Mouse (Mus musculus) CH12.LX (cell line): ENCODE measurements around the gene Srrm4.

Experiments used
- CHD1 ChIP-seq: IDR thresholded peaks from 2 replicates; pipeline ENCODE4 v1.6.1; 2012; ENCODE audit warnings: low read depth, low read length, improper control_type of control experiment, inconsistent platforms
- CHD2 ChIP-seq: IDR thresholded peaks from 2 replicates; pipeline ENCODE4 v1.6.1; 2011; ENCODE audit warnings: low read length, improper control_type of control experiment
- CTCF ChIP-seq, 2 experiments: IDR thresholded peaks in 1 of 2; conservative IDR thresholded peaks in 1 of 2; 2 replicates each; pipeline ENCODE4 v1.5.1; 2011 to 2012; ENCODE audit warnings: low read depth in 2 of 2, low read length in 2 of 2, improper control_type of control experiment in 1 of 2, inconsistent platforms in 1 of 2, mild to moderate bottlenecking in 1 of 2, moderate library complexity in 1 of 2
- JUND ChIP-seq: conservative IDR thresholded peaks from 2 replicates; pipeline ENCODE4 v1.6.1; 2011; ENCODE audit warnings: low read depth, low read length, improper control_type of control experiment
- MAFK ChIP-seq: IDR thresholded peaks from 2 replicates; pipeline ENCODE4 v1.6.1; 2011; ENCODE audit warnings: low read length, improper control_type of control experiment; ENCODE audit not compliant: insufficient replicate concordance
- MAX ChIP-seq: IDR thresholded peaks from 2 replicates; pipeline ENCODE4 v1.6.1; 2011; ENCODE audit warnings: low read length, improper control_type of control experiment
- MAZ ChIP-seq: IDR thresholded peaks from 2 replicates; pipeline ENCODE4 v1.6.1; 2012; ENCODE audit warnings: low read depth, mild to moderate bottlenecking, inconsistent platforms, low read length, improper control_type of control experiment, moderate library complexity
- MEF2A ChIP-seq: IDR thresholded peaks from 2 replicates; pipeline ENCODE4 v1.6.1; 2014; ENCODE audit warnings: low read depth, mild to moderate bottlenecking, inconsistent platforms, low read length, improper control_type of control experiment, borderline replicate concordance
- MXI1 ChIP-seq: IDR thresholded peaks from 2 replicates; pipeline ENCODE4 v1.6.1; 2011; ENCODE audit warnings: mild to moderate bottlenecking, low read depth, low read length, improper control_type of control experiment
- POLR2A ChIP-seq: IDR thresholded peaks from 2 replicates; pipeline ENCODE4 v1.6.1; 2011; ENCODE audit warnings: low read depth, mild to moderate bottlenecking, improper control_type of control experiment, low read length
- ZC3H11A ChIP-seq: IDR thresholded peaks from 2 replicates; pipeline ENCODE4 v1.6.1; 2012; ENCODE audit warnings: low read depth, mild to moderate bottlenecking, inconsistent platforms, low read length, improper control_type of control experiment
- ZNF384 ChIP-seq: IDR thresholded peaks from 2 replicates; pipeline ENCODE4 v1.6.1; 2012; ENCODE audit warnings: low read depth, low read length, improper control_type of control experiment, inconsistent platforms

GRCm38 (mm10) chr5:116571936-116572335, 19.7 kb downstream of the Srrm4 start:
- TF ChIP-seq MAZ (no peak), MAX (no peak), POLR2A (no peak), CTCF (conservative IDR thresholded peaks at IDR 0.05 in 1 of 2, IDR thresholded peaks at IDR 0.05 in 1 of 2; ENCODE audit: low read depth in 2 of 2, low read length in 2 of 2) (no peak), MAFK (no peak), ZNF384 (no peak), ZC3H11A (no peak), JUND (no peak), CHD1 (no peak), CHD2 (no peak), MXI1 (no peak), MEF2A (no peak)
